Mouse (Mus musculus) olfactory bulb, adult 2 months (tissue): Measurements from ENCODE around the gene Fam192a. TPM values are rescaled to one million over a fixed set of nuclear protein-coding genes. Genes with fewer than 3 reads are reported as not detected.

ENCODE experiments used
- H3K27ac ChIP-seq: fragments of 200-500 bp; 2 replicates; pipeline ENCODE4 v1.5.1; 2012; ENCODE audit warnings: low read depth, low read length; ENCODE audit not compliant: insufficient read depth
- H3K4me1 ChIP-seq: fragments of 200-500 bp; 2 replicates; pipeline ENCODE4 v1.6.1; 2012; ENCODE audit warnings: low read length; ENCODE audit not compliant: control insufficient read depth, insufficient read depth
- H3K4me3 ChIP-seq: fragments of 200-500 bp; 2 replicates; pipeline ENCODE4 v1.5.1; 2012; ENCODE audit warnings: mild to moderate bottlenecking, low read depth, low read length, moderate library complexity; ENCODE audit not compliant: insufficient read depth
- CTCF ChIP-seq: fragments of 200-500 bp; IDR thresholded peaks from 2 replicates; pipeline ENCODE4 v1.5.1; 2012; ENCODE audit warnings: low read depth, mild to moderate bottlenecking, low read length, moderate library complexity; ENCODE audit not compliant: insufficient read depth
- POLR2A ChIP-seq: fragments of 200-500 bp; IDR thresholded peaks from 2 replicates; pipeline ENCODE4 v1.6.1; 2012; ENCODE audit warnings: mild to moderate bottlenecking, low read depth, low read length, moderate library complexity; ENCODE audit not compliant: insufficient read depth
- WGBS: fragments of 180-500 bp; shearing (Covaris S2); methylation state at CpG from one replicate; pipeline ENCODE4 v1.1.7; 2018; 5-methylcytosine and 5-hydroxymethylcytosine counted together
- polyA plus RNA-seq: library from polyadenylated mRNA; stranded (reverse); fragments of >200 nt; gene quantifications from 2 replicates; pipeline ENCODE4 v1.2.4, GENCODE M21; 2012; ENCODE audit warnings: low replicate concordance; ENCODE audit not compliant: missing spikeins, insufficient read depth, insufficient read length

Gene Fam192a
- polyA plus RNA-seq, 1 experiment, result 692 TPM

DNA sequence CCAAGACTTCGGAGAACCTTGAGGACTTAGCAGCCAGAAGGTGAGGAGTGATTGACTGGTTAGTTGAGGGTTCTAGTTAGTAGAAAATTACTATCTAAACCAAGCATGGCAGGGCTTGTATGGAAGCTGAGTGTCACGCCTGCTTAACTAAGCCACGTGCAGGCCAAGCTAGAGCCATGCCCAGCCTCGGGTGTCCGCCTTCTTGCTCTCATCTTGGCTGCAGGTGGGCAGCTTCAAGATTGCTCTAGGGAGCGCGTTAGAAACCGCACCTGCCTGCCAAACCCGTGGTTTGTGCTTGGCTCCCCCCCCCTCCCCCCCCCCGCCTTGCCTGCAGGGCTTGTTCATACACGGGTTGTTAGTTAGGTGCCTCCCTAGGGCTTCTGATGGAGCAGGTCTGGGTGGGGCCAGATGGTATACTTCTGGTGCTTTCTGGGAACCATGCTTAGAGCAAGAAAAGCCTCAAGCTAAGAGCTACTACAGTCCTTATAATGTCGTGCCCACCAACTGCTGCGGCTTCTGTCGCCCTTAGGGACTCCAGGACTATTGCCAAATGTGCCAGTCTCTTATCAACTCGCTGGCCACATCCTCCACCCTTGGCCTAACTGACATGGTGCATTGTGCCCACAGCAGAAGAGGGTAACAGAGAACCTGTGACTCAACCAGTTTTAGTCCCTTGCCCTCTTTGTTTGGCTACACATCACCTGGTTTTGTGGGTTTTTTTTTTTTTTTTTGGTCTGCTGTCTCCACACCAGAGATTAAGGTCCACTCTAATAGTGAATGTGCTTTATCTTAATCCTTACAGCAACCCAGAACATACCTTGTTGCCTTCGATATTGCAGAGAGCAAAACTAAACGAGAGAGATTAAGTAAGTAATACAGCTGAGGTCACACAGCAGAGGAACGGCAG is 60.7 kb downstream of the Fam192a start:
- WGBS, result 63% methylated on average over 18 of the region's 18 CpGs
- TF ChIP-seq CTCF (no peak), POLR2A (no peak)
- no peak overlapping the region for H3K27ac ChIP-seq
- H3K4me1 ChIP-seq, result peaks cover 27% of the 10 kb centered on the region
- no peak overlapping the region for H3K4me3 ChIP-seq

DNA sequence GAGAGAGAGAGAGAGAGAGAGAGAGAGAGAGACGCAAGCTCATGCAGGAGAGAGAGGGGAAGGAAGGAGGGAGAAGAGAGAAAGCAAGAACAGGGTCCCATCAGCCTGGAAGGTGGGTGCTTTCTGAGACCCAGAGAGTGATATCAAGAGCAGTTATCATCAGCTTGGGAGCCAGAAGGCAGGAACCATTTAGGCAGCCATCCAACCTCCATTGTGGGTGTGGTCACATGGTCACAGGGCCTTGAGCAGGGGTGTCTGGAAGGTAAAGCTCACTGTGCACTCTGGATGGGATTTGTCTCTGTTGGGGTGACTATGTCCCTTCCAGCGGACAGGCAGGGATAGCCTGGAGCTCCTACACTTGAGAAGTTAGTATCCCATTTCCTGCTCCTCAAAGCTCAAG is 61.8 kb downstream of the Fam192a start:
- TF ChIP-seq POLR2A (no peak), CTCF (no peak)
- Histone ChIP-seq H3K4me1 (peaks cover 26% of the 10 kb centered on the region), H3K4me3 (no peak overlapping the region), H3K27ac (no peak overlapping the region)
- 98% methylated on average over 2 of the region's 2 CpGs for WGBS

DNA sequence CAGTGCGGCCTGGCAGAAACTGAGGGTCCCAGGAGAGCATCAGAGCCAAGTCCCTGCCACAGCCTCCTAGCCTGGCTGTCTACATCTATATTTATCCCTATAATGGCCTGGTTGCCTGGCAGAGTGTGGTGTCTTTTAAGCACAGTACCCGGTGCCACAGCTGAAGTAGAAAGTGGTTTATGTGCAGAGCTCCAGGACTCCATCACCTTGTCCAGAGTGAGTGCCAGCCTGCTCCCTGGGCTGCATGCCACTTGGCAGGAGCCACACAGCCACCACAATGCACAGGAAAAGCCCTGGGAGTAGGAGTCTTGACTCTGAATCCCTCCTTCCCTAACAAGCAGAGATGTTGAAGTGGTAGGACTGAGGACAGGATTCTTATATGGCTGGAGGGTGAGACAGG is 64.3 kb downstream of the Fam192a start:
- 23% methylated on average over 2 of the region's 2 CpGs for WGBS
- H3K27ac ChIP-seq, result no peak overlapping the region
- TF ChIP-seq POLR2A (no peak), CTCF (no peak)
- peaks cover 25% of the 10 kb centered on the region for H3K4me1 ChIP-seq
- no peak overlapping the region for H3K4me3 ChIP-seq

DNA sequence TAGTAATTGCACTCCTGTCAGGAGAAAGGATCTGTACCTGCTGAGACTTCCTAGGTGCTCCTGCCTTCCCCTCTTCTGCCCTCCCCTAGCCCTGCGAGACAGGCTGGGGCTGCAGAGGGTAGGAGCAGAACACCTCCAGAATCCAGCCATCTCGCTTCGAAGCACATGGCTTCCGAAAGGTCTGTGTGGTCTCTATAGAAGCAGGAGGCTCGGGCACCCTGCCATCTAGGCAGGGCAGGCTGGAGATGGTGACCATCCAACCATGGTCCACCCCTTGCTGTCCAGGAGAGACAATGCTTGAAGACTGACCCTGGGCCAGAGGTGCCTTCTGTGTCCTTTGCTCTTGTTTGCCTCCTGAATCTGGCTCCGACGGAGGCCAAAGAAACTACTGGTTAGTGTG is 66.2 kb downstream of the Fam192a start:
- WGBS, result 77% methylated on average over 7 of the region's 7 CpGs
- peaks cover 26% of the 10 kb centered on the region for H3K4me1 ChIP-seq
- H3K27ac ChIP-seq, result no peak overlapping the region
- H3K4me3 ChIP-seq, result no peak overlapping the region
- no peak for TF ChIP-seq CTCF
- TF ChIP-seq POLR2A, result no peak

DNA sequence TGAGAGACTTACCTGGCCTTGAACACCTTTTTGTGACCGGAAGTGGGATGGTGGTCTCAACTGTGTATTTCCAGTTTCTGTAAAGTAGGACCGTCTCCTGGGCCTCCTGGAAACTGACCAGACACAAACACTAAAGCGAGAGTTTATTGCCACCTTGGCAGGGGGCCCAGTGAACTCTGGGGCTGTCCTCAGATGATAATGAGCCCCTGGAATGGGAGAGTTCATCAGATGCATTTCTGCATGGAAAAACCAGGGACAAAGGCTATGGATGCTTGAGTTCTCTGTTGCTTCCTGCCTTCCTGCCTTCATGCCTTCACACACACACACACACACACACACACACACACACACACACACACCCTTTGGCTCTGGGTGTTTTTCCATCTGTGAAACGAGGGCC is 67.2 kb downstream of the Fam192a start:
- Histone ChIP-seq H3K4me1 (peaks cover 26% of the 10 kb centered on the region), H3K27ac (no peak overlapping the region), H3K4me3 (no peak overlapping the region)
- 61% methylated on average over 4 of the region's 4 CpGs for WGBS
- TF ChIP-seq POLR2A (no peak), CTCF (no peak)

DNA sequence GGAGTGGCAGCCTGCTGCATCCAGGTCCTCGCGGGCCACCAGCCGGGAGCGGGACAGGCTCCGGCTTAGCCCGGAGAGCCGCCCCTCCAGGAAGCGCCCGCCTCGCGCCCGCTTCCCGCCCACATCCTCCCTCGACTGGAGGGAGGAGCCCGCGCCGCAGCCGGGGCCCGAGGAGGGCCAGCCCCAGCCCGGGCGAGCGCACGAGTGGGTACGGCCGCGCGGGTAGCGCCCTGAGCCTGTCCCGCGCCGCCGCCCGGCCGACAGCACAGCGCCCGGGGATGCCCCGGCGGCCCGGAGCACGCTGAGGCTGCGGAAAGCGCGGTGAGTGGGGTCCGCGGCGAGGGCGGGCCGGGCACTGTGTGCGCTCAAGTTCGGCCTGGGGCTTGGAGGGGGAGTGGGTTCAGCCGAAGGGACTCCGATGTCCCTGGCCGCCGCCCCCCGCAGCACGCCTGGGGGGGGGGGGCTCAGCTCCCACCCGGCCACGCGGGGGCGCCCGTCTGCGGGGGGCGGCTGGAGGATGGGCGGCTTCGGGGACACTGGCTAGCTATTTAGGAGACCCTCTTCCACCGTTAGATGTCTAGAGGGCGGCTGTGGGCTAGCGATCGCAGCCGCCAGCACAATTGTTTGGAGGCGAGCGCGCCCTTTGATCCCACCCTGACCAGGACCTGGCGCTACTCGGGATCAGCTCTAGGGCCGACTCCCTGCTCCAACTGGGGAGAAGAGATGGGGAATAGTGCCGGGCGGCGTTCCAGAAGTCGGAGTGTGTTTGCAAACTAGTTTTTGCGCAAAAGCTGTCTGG is 68.7 kb downstream of the Fam192a start, which contains the start of gene Cpne2:
Gene Cpne2 (plus strand): TSS at position 118 of the 799 bp plus-strand sequence.
- H3K4me3 ChIP-seq, result peak within 1 kb of the TSS; percentile 78
- TF ChIP-seq POLR2A (peak; percentile 53; the same call in 1 of the 2 replicates), CTCF (peak; percentile 63; the same call in 1 of the 2 replicates)
- H3K4me1 ChIP-seq, result peaks cover 26% of the 10 kb centered on the region
- H3K27ac ChIP-seq, result peak within 1 kb of the TSS; percentile 62; the same call in 1 of the 2 replicates
- WGBS, result under 1% methylated on average over 78 of the region's 81 CpGs

DNA sequence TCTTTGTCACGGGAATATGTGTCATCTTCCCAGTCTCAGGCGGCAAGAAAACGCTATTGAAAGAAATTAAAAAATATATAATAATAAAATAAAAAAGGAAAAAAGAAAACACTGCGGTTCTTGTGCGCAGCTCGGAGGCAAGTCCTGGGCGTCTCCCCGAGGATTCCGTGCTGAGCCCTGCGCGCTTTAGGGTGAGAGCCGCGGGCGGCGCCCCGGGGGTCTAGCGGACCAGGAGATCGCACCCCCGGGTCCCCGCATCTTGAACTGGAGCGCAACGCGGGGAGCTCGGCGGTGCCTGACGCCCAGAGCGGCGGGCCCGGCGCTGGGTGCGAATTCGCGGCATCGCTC is 69.3 kb downstream of the Fam192a start:
- WGBS, result under 1% methylated on average over 34 of the region's 34 CpGs
- H3K27ac ChIP-seq, result no peak overlapping the region
- peaks cover 24% of the 10 kb centered on the region for H3K4me1 ChIP-seq
- TF ChIP-seq POLR2A (no peak), CTCF (no peak)
- peak overlapping the region; percentile 78 for H3K4me3 ChIP-seq

DNA sequence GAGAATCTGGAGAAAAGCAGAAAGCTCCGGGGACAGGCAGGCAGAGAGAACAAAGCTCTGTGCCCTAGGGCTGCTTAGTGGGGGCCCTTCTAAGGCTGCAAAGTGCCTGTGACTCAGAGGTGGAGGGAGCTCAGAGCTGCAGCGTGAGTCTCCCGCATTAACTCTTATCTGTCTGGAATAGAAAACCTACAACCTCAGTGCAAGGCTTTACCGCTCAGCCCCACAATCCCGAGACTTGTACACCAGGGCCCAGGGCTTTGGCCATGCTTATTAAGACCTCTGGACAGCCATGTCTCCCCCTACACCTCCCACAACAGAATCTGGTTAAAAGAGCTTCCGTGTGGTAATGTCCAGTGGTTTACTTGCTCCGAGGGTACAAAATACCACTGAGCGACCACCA is 69.8 kb downstream of the Fam192a start:
- Histone ChIP-seq H3K27ac (peak overlapping the region; percentile 62; the same call in 1 of the 2 replicates), H3K4me1 (peaks cover 19% of the 10 kb centered on the region), H3K4me3 (peak overlapping the region; percentile 78)
- 12% methylated on average over 8 of the region's 8 CpGs for WGBS
- TF ChIP-seq POLR2A (no peak), CTCF (no peak)

DNA sequence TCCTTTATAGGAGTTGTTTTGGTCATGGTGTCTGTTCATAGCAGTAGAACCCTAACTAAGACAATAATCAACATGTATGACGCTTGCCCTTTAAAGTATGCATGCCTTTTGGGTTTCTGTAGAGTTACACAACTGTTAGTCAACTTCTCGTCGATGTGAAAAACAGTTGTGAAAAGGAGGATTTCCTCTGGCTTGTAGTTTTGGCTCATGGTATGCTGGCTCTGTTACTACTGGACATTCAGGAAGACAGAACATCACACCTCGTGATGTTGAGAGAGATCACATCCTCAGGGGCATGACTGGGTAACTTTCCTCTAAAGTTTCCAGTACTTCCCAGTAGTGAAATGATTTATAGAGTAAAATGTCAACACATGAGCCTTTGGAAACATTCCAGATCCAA is 71.2 kb downstream of the Fam192a start:
- Histone ChIP-seq H3K4me1 (peaks cover 16% of the 10 kb centered on the region), H3K4me3 (no peak overlapping the region), H3K27ac (no peak overlapping the region)
- no peak for TF ChIP-seq CTCF
- no peak for TF ChIP-seq POLR2A
- WGBS, result 91% methylated on average over 4 of the region's 4 CpGs
